Mouse (Mus musculus) lung, adult 2 months (tissue): ENCODE results near the gene Cars2.

ENCODE experiments used
- CTCF ChIP-seq: fragments of 200-500 bp; IDR thresholded peaks from 2 replicates; pipeline ENCODE4 v1.5.1; 2011; ENCODE audit warnings: mild to moderate bottlenecking, low read length, control low read depth; ENCODE audit not compliant: insufficient read depth
- POLR2A ChIP-seq: fragments of 200-500 bp; IDR thresholded peaks from 2 replicates; pipeline ENCODE4 v1.6.1; 2011; ENCODE audit warnings: low read depth, mild to moderate bottlenecking, control low read depth, low read length, borderline replicate concordance; ENCODE audit errors: extremely low read depth

DNA sequence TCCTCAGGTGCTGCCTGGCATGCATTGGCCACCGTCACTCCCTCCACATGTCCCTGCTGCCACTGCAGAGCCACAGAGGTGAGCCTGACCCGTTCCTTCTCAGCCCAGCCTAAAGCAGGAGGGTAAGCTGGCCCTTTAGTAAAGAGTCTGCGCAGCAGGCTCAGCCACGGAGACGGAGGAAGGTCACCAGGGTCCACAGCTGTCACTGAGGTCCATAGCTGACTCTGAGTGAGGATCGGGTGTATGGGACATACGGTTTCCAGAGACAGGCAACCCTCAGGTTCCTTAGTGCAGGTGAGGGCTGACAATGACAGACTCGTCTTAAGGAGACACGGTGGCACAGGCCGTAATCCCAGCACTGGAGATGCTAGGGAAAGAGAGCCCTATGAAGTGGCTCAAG, 21.4 kb upstream of the Cars2 start:
- no peak for TF ChIP-seq CTCF
- no peak for TF ChIP-seq POLR2A
